Mouse (Mus musculus): Measurements from ENCODE around the gene Iqcf6. TPM values are rescaled to one million over a fixed set of nuclear protein-coding genes. Genes with fewer than 3 reads are reported as not detected.

Gene Iqcf6
- polyA plus RNA-seq, 1 experiment, result not detected

GRCm38 (mm10) chr9:106643128-106643527 is 16.7 kb downstream of the Iqcf6 start:
- Histone ChIP-seq H3K4me1 (ENCODE audit: control insufficient read depth, insufficient read depth, insufficient read length, low read length) (no peaks in the 10 kb centered on the region), H3K4me3 (ENCODE audit: insufficient read depth, low read depth, low read length) (no peak overlapping the region), H3K27ac (replicated peaks; ENCODE audit: low read depth, low read length) (no peak overlapping the region)

DNA sequence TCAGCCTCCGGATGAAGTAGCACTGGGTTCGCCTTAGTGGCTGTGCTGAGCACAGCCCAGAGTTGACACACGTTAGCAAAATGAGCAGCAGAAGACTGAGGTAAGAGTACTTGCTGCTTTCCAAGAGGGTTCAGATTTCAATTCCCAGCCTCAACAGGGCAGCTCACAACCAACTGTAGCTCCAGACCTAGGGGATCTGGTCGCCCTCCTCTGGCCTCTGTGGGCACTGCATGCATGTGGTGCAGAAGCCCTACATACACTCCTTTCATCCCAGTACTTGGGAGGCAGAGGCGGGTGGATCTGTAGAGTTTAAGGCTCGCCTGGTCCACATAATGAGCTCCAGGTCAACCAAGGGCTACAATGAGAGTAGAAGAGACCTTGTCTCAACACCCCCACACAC is 17.4 kb downstream of the Iqcf6 start:
- Histone ChIP-seq H3K27ac (replicated peaks; ENCODE audit: low read depth, low read length) (no peak overlapping the region), H3K4me1 (ENCODE audit: control insufficient read depth, insufficient read depth, insufficient read length, low read length) (no peaks in the 10 kb centered on the region), H3K4me3 (ENCODE audit: insufficient read depth, low read depth, low read length) (no peak overlapping the region)

DNA sequence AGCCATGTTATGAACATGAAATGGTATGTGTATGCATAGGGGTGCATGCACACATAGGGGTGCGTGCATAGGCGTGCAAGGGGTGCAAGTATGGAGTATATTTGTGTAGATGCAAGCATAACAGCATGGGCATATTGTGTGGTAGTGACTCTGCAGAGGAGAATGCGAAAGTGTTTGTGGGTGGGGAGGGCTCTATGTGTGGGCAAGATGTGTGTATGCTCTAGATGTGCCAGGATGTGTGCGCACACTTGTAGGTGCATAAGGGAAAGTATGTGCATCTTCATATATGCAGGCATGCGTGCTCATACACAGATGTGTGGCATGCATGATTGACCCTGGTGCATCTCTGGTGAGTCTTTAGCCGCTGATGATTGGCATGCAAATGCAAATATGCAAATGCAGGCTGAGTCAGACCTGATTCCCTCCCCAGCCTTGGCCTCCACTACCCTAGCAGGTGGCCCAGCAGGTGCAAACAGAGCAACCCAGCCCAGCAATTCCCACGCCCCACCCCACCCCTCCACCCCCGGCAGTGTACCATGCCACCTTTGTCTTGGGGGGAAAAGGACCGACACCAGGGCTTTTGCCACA is 19.4 kb downstream of the Iqcf6 start:
- Histone ChIP-seq H3K27ac (replicated peaks; ENCODE audit: low read depth, low read length) (no peak overlapping the region), H3K4me1 (ENCODE audit: control insufficient read depth, insufficient read depth, insufficient read length, low read length) (no peaks in the 10 kb centered on the region), H3K4me3 (ENCODE audit: insufficient read depth, low read depth, low read length) (no peak overlapping the region)

GRCm38 (mm10) chr9:106647226-106647625 is 20.8 kb downstream of the Iqcf6 start:
- H3K4me1 ChIP-seq (ENCODE audit: control insufficient read depth, insufficient read depth, insufficient read length, low read length), result no peaks in the 10 kb centered on the region

DNA sequence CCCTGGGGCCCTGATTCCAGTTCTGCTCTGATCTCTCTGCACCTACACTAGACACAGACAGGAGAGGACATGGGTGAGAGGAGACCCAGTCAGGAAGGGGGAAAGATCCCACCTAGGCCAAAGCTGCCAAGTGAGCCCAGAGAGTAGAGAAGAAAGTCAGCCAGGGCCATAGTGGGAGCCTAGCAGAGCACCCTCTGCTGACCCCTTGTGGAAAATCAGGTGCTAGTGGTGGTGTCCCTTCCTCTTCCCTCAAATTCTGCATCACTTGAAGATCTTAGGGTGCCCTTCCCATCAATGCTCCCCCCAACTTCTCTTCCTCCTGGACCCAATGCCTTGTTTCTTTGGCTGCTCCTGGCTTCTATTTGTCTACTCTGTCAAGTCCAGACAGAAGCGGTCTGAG is 26.3 kb downstream of the Iqcf6 start:
- Histone ChIP-seq H3K4me1 (ENCODE audit: control insufficient read depth, insufficient read depth, insufficient read length, low read length) (no peaks in the 10 kb centered on the region), H3K4me3 (ENCODE audit: insufficient read depth, low read depth, low read length) (no peak overlapping the region), H3K27ac (replicated peaks; ENCODE audit: low read depth, low read length) (no peak overlapping the region)

More at GRCm38 (mm10) chr9:106647226-106647625, 20.8 kb downstream of the Iqcf6 start:
- H3K27ac ChIP-seq (replicated peaks; ENCODE audit: low read depth, low read length), result no peak overlapping the region
- no peak overlapping the region for H3K4me3 ChIP-seq (ENCODE audit: insufficient read depth, low read depth, low read length)

GRCm38 (mm10) chr9:106655884-106656720 is 29.7 kb downstream of the Iqcf6 start, which contains the start of gene Grm2:
TSS of gene Grm2 (minus strand) at chr9:106656082.
- H3K4me3 ChIP-seq (ENCODE audit: insufficient read depth, low read depth, low read length), result no peak within 1 kb of the TSS
- H3K27ac ChIP-seq (replicated peaks; ENCODE audit: low read depth, low read length), result no peak within 1 kb of the TSS
- H3K4me1 ChIP-seq (ENCODE audit: control insufficient read depth, insufficient read depth, insufficient read length, low read length), result no peaks in the 10 kb centered on the region

- Histone ChIP-seq H3K27ac (replicated peaks; ENCODE audit: low read depth, low read length) (no peak overlapping the region), H3K4me3 (ENCODE audit: insufficient read depth, low read depth, low read length) (no peak overlapping the region), H3K4me1 (ENCODE audit: control insufficient read depth, insufficient read depth, insufficient read length, low read length) (no peaks in the 10 kb centered on the region)
Measured at GRCm38 (mm10) chr9:106656820-106657219, 30.4 kb downstream of the Iqcf6 start.

GRCm38 (mm10) chr9:106657592-106657991 is 31.2 kb downstream of the Iqcf6 start:
- Histone ChIP-seq H3K4me1 (ENCODE audit: control insufficient read depth, insufficient read depth, insufficient read length, low read length) (no peaks in the 10 kb centered on the region), H3K4me3 (ENCODE audit: insufficient read depth, low read depth, low read length) (no peak overlapping the region), H3K27ac (replicated peaks; ENCODE audit: low read depth, low read length) (no peak overlapping the region)

DNA sequence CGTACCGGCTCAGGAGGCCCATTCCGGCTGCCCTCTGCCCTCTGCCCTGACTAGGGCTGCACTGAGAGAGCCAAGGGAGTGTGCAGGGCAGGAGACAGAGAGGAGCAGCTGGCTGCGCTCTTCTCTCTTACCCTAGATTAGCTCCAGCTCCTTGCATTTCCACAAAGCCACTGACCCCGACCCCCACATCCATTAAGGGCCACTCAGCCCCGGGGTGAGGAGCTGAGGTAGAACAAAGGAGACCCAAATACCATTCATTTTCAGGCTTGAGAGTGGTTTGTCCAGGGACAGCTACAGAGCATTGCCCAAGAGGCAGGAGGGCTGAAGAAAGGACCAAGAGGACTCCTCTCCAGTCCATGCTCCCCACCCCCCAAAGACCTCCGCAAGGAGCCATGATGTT is 33.1 kb downstream of the Iqcf6 start:
- Histone ChIP-seq H3K27ac (replicated peaks; ENCODE audit: low read depth, low read length) (no peak overlapping the region), H3K4me1 (ENCODE audit: control insufficient read depth, insufficient read depth, insufficient read length, low read length) (no peaks in the 10 kb centered on the region), H3K4me3 (ENCODE audit: insufficient read depth, low read depth, low read length) (no peak overlapping the region)

GRCm38 (mm10) chr9:106659935-106660334 is 33.6 kb downstream of the Iqcf6 start:
- no peak overlapping the region for H3K4me3 ChIP-seq (ENCODE audit: insufficient read depth, low read depth, low read length)
- no peaks in the 10 kb centered on the region for H3K4me1 ChIP-seq (ENCODE audit: control insufficient read depth, insufficient read depth, insufficient read length, low read length)
- no peak overlapping the region for H3K27ac ChIP-seq (replicated peaks; ENCODE audit: low read depth, low read length)

GRCm38 (mm10) chr9:106663200-106663599 is 36.8 kb downstream of the Iqcf6 start:
- Histone ChIP-seq H3K4me3 (ENCODE audit: insufficient read depth, low read depth, low read length) (no peak overlapping the region), H3K4me1 (ENCODE audit: control insufficient read depth, insufficient read depth, insufficient read length, low read length) (no peaks in the 10 kb centered on the region), H3K27ac (replicated peaks; ENCODE audit: low read depth, low read length) (no peak overlapping the region)

- no peak overlapping the region for H3K27ac ChIP-seq (replicated peaks; ENCODE audit: low read depth, low read length)
- H3K4me1 ChIP-seq (ENCODE audit: control insufficient read depth, insufficient read depth, insufficient read length, low read length), result no peaks in the 10 kb centered on the region
- H3K4me3 ChIP-seq (ENCODE audit: insufficient read depth, low read depth, low read length), result no peak overlapping the region
Measured at GRCm38 (mm10) chr9:106664433-106664832, 38.1 kb downstream of the Iqcf6 start.

DNA sequence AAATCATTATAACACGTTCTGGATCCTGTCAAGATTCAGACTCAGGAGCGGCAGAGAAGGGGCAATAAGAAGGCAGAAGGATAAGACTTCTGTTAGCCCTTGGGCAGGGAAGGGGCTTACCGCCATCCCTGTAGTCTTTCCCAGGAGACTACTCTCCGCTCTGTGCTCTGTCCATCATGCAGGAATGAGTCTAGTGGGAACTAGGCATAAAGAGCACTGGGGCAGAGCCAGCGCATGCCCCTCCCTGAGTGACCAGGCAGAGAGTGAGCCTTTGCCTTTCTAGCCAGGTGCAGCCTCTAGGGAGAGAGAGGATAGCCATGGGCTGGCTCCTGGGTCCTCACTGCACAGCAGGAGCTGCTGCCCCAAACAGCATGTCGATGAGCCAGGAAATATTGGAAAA is 38.5 kb downstream of the Iqcf6 start:
- no peaks in the 10 kb centered on the region for H3K4me1 ChIP-seq (ENCODE audit: control insufficient read depth, insufficient read depth, insufficient read length, low read length)
- no peak overlapping the region for H3K4me3 ChIP-seq (ENCODE audit: insufficient read depth, low read depth, low read length)

GRCm38 (mm10) chr9:106673860-106674259 is 47.5 kb downstream of the Iqcf6 start:
- H3K27ac ChIP-seq (replicated peaks; ENCODE audit: low read depth, low read length), result no peak overlapping the region
- no peaks in the 10 kb centered on the region for H3K4me1 ChIP-seq (ENCODE audit: control insufficient read depth, insufficient read depth, insufficient read length, low read length)
- H3K4me3 ChIP-seq (ENCODE audit: insufficient read depth, low read depth, low read length), result no peak overlapping the region

More for the DNA sequence above, 38.5 kb downstream of the Iqcf6 start:
- no peak overlapping the region for H3K27ac ChIP-seq (replicated peaks; ENCODE audit: low read depth, low read length)

GRCm38 (mm10) chr9:106675480-106675879 is 49.1 kb downstream of the Iqcf6 start:
- Histone ChIP-seq H3K27ac (replicated peaks; ENCODE audit: low read depth, low read length) (no peak overlapping the region), H3K4me1 (ENCODE audit: control insufficient read depth, insufficient read depth, insufficient read length, low read length) (no peaks in the 10 kb centered on the region)

DNA sequence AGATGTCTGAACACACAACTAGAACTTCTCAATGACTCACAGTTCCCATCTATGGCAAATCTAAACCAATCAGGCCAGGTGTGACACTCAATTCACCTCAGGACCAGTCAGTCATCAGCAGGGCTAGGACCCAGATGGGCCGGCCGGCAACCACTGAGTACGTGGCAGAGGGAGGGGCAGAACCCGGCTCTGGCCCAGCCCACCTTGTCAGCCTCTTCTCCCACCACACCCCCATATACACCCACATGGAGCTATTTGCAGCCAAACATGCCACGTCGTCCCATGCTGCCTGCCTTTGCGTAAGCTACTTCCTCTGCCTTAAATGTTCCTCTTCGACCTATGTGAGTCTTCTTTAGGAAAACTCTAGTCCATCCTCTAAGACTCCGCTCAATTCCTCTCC is 49.6 kb downstream of the Iqcf6 start:
- no peak overlapping the region for H3K27ac ChIP-seq (replicated peaks; ENCODE audit: low read depth, low read length)

More at GRCm38 (mm10) chr9:106675480-106675879, 49.1 kb downstream of the Iqcf6 start:
- H3K4me3 ChIP-seq (ENCODE audit: insufficient read depth, low read depth, low read length), result no peak overlapping the region

More for the DNA sequence above, 49.6 kb downstream of the Iqcf6 start:
- Histone ChIP-seq H3K4me3 (ENCODE audit: insufficient read depth, low read depth, low read length) (no peak overlapping the region), H3K4me1 (ENCODE audit: control insufficient read depth, insufficient read depth, insufficient read length, low read length) (no peaks in the 10 kb centered on the region; the same call in 1 of the 2 replicates)
